Mouse (Mus musculus) heart, adult 8-10 months (tissue): ENCODE measurements around the gene Atoh8. TPM values are rescaled to one million over a fixed set of nuclear protein-coding genes. Genes with fewer than 3 reads are reported as not detected.

Experiments used
- DNase-seq: peaks from one replicate; pipeline ENCODE4 v3.0.0; 2022; ENCODE audit warnings: low spot score
- total RNA-seq, 4 experiments: library from RNA; stranded (reverse); gene quantifications; 2 replicates each; pipeline ENCODE4 v1.2.4; 2022

Atoh8 gene
- total RNA-seq, 4 experiments from 2014 or later, result 9.6 to 10.9 (median 10.1) TPM

GRCm38 (mm10) chr6:72254588-72255075 is 19.3 kb upstream of the Atoh8 start:
- DNase-seq, result peak; percentile 52

GRCm38 (mm10) chr6:72253911-72254587 is 18.7 kb upstream of the Atoh8 start:
- DNase-seq, result no peak

- peak; percentile 35 for DNase-seq
Observed at GRCm38 (mm10) chr6:72253168-72253567, 17.8 kb upstream of the Atoh8 start.

- DNase-seq, result no peak
Observed at GRCm38 (mm10) chr6:72252433-72252832, 17.1 kb upstream of the Atoh8 start.

- DNase-seq, result no peak
Observed at GRCm38 (mm10) chr6:72249981-72250380, 14.6 kb upstream of the Atoh8 start.

GRCm38 (mm10) chr6:72248150-72248914 is 13.0 kb upstream of the Atoh8 start:
- no peak for DNase-seq

GRCm38 (mm10) chr6:72246303-72246702 is 10.9 kb upstream of the Atoh8 start:
- no peak for DNase-seq

- DNase-seq, result no peak
Observed at GRCm38 (mm10) chr6:72244569-72245285, 9.3 kb upstream of the Atoh8 start.

- peak; percentile 88 for DNase-seq
Observed at GRCm38 (mm10) chr6:72244144-72244549, 8.8 kb upstream of the Atoh8 start.

GRCm38 (mm10) chr6:72242532-72243320 is 7.3 kb upstream of the Atoh8 start:
- DNase-seq, result no peak

- DNase-seq, result no peak
Observed at GRCm38 (mm10) chr6:72241843-72242154, 6.4 kb upstream of the Atoh8 start.

- peak; percentile 45 for DNase-seq
Observed at GRCm38 (mm10) chr6:72241133-72241842, 5.9 kb upstream of the Atoh8 start.

GRCm38 (mm10) chr6:72240042-72240441 is 4.7 kb upstream of the Atoh8 start:
- no peak for DNase-seq

- DNase-seq, result peak; percentile 90
Observed at GRCm38 (mm10) chr6:72237035-72237434, 1.7 kb upstream of the Atoh8 start.

GRCm38 (mm10) chr6:72235807-72236407 is 530 bp upstream of the Atoh8 start:
- no peak for DNase-seq

- DNase-seq, result no peak
Observed at GRCm38 (mm10) chr6:72234372-72235097, 842 bp downstream of the Atoh8 start.

GRCm38 (mm10) chr6:72233950-72234349 is 1.4 kb downstream of the Atoh8 start:
- no peak for DNase-seq

GRCm38 (mm10) chr6:72232870-72233269 is 2.5 kb downstream of the Atoh8 start:
- no peak for DNase-seq

- no peak for DNase-seq
Observed at GRCm38 (mm10) chr6:72232411-72232810, 3.0 kb downstream of the Atoh8 start.

- no peak for DNase-seq
Observed at GRCm38 (mm10) chr6:72230875-72231274, 4.5 kb downstream of the Atoh8 start.
